Mouse (Mus musculus) midbrain, embryonic 12.5 days (tissue): ENCODE results near the gene Cux1. TPM values are rescaled to one million over a fixed set of nuclear protein-coding genes. Genes with fewer than 3 reads are reported as not detected.

ENCODE experiments used
- ATAC-seq: fragments of 200-750 bp; cut with Nextera tagmentation; 2 replicates; pipeline ENCODE4 v1.8.0; 2017; ENCODE audit warnings: low read depth, moderate TSS enrichment, moderate library complexity; ENCODE audit not compliant: low FRiP score
- H3K27ac ChIP-seq: fragments of 300-500 bp; sonication (generic); replicated peaks from 2 replicates; pipeline ENCODE4 v1.5.1; 2016; ENCODE audit warnings: mild to moderate bottlenecking
- H3K27me3 ChIP-seq: fragments of 300-500 bp; sonication (generic); 2 replicates; pipeline ENCODE4 v1.6.1; 2016; ENCODE audit warnings: mild to moderate bottlenecking
- H3K36me3 ChIP-seq: fragments of 300-500 bp; sonication (generic); 2 replicates; pipeline ENCODE4 v1.6.1; 2016
- H3K4me1 ChIP-seq: fragments of 300-500 bp; sonication (generic); 2 replicates; pipeline ENCODE4 v1.6.1; 2016
- H3K4me2 ChIP-seq: fragments of 300-500 bp; sonication (generic); replicated peaks from 2 replicates; pipeline ENCODE4 v1.6.1; 2016; ENCODE audit warnings: mild to moderate bottlenecking, moderate library complexity
- H3K4me3 ChIP-seq: fragments of 300-500 bp; sonication (generic); 2 replicates; pipeline ENCODE4 v1.5.1; 2016; ENCODE audit warnings: mild to moderate bottlenecking
- H3K9ac ChIP-seq: fragments of 300-500 bp; sonication (generic); replicated peaks from 2 replicates; pipeline ENCODE4 v1.6.1; 2016; ENCODE audit warnings: mild to moderate bottlenecking, moderate library complexity
- H3K9me3 ChIP-seq: fragments of 300-500 bp; sonication (generic); 2 replicates; pipeline ENCODE4 v1.6.1; 2016; ENCODE audit warnings: mild to moderate bottlenecking
- WGBS: fragments of 180-500 bp; shearing (Covaris S2); methylation state at CpG from one replicate; pipeline ENCODE4 v1.1.7; 2016; 5-methylcytosine and 5-hydroxymethylcytosine counted together
- polyA plus RNA-seq: library from polyadenylated mRNA; unstranded; fragments of >200 nt; fragmentation: Nextera tagmentation; extraction: Ambion mirVana; gene quantifications from 2 replicates; pipeline ENCODE4 v1.2.1, GENCODE M21; 2016

Gene Cux1
- polyA plus RNA-seq, 1 experiment from 2014 or later: 150 TPM

DNA sequence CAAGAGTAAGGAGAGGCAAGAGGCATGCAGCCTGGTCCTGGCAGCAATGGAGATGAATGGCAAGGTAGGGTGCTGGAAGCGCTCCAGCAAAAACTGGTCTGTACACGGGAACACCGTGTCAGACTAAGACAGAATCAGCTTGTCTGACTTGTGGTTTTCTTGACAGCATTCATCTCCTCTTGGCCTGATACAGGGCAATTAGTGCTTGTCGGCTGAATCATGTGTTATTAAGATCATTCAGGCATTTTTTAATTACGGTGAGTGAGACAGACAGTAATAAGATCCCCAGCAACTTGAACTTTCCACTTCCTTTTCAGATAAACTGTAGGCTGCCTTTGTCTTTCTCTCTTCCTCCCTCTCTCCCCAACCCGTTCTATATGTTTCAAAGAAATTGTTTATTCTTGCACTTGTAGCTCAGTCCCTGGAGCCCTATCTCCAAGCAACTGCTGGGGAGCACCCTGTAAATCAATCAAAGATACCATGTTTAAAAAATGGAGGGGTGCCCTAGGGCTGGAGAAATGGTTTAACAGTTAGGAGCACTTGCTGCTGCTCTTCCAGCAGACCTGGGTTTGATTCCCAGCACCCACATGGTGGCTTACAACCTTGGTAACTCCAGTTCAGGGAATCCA lies 53.1 kb downstream of the Cux1 start:
- no peak overlapping the region for H3K27ac ChIP-seq
- 78% methylated on average over 6 of the region's 6 CpGs for WGBS

DNA sequence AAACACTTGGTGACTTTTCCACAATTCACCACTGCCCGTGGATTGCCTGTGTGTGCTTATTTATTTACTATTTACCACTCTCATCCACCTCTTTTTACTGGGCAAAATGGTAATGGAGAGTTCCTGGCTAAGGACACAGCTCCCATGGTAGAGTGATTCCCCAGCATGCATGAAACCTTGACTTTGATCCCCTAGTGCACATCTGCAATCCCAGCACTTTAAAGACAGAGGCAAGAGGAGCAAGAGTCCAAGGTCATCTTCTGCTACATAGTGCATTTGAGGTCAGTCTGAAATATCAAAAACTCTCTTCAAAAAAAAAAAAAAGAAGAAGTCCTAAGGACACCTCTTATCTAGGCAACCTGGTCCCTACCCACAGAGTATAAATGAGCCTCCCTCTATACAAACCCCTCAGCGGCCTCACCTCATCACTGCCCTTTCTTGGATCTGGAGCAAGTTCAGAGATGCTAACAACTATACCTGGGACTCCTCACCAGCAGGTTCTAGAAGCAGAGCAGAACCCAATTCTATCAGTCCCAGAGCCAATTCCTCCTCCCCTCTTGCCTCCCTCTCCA lies 55.1 kb downstream of the Cux1 start:
- no peak overlapping the region for H3K9ac ChIP-seq
- no peak for ATAC-seq
- no peak overlapping the region for H3K4me2 ChIP-seq
- no peaks in the 10 kb centered on the region for H3K9me3 ChIP-seq
- no peak overlapping the region for H3K27ac ChIP-seq
- H3K4me3 ChIP-seq: no peak overlapping the region
- H3K27me3 ChIP-seq: no peaks in the 10 kb centered on the region
- H3K4me1 ChIP-seq: peaks cover 8% of the 10 kb centered on the region
- H3K36me3 ChIP-seq: 0 out of 2 replicates have a peak, but pooled peaks cover 4% of the 10 kb centered on the region
- 98% methylated on average over 2 of the region's 2 CpGs for WGBS

More for the DNA sequence above, 53.1 kb downstream of the Cux1 start:
- ATAC-seq: no peak
- Histone ChIP-seq H3K4me3 (no peak overlapping the region), H3K9me3 (no peaks in the 10 kb centered on the region), H3K4me1 (peaks cover 8% of the 10 kb centered on the region), H3K4me2 (no peak overlapping the region), H3K27me3 (no peaks in the 10 kb centered on the region), H3K36me3 (0 out of 2 replicates have a peak, but pooled peaks cover 4% of the 10 kb centered on the region), H3K9ac (no peak overlapping the region)

DNA sequence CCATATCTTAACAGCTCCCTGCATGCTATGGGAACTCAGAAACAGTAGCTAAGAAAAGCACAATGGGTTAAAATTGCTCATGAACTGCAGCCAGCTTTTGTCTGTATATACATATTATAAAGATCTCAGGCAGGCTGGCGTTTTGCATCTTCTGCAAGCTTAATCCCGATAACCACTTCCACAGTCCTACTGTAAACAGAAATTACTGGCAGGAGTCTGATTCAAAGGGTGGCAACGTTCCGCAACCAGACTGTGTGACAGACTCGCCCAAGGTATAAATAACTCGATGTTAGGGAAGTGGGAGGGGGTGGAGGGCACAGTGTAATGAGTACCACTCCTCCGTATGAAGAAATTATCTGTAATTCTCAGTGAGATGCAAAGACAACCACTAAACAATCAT lies 55.9 kb downstream of the Cux1 start:
- H3K9ac ChIP-seq: no peak overlapping the region
- no peaks in the 10 kb centered on the region for H3K9me3 ChIP-seq
- 75% methylated on average over 7 of the region's 7 CpGs for WGBS
- no peak for ATAC-seq
- H3K4me2 ChIP-seq: no peak overlapping the region
- peaks cover 8% of the 10 kb centered on the region for H3K4me1 ChIP-seq
- no peak overlapping the region for H3K4me3 ChIP-seq
- H3K27ac ChIP-seq: no peak overlapping the region
- no peaks in the 10 kb centered on the region for H3K27me3 ChIP-seq
- 0 out of 2 replicates have a peak, but pooled peaks cover 4% of the 10 kb centered on the region for H3K36me3 ChIP-seq

DNA sequence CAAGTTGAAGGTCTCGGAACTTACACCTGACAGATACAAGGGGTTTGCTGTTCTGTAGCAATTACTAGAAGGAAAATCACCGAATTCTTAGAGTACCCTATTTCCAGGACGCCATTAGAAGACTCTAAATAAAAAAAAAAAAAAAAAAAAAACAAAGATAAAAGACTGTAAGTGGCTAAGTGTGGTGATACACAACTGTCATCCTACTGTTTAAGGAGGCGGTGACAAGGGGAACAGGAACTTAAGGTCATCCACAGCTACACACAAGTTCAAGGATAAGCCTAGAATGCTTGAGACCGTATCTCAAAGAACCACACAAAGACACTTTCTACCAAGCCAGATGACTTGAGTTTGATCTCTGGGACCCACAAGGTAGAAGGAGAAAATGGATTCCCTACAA lies 56.7 kb downstream of the Cux1 start:
- H3K9ac ChIP-seq: no peak overlapping the region

DNA sequence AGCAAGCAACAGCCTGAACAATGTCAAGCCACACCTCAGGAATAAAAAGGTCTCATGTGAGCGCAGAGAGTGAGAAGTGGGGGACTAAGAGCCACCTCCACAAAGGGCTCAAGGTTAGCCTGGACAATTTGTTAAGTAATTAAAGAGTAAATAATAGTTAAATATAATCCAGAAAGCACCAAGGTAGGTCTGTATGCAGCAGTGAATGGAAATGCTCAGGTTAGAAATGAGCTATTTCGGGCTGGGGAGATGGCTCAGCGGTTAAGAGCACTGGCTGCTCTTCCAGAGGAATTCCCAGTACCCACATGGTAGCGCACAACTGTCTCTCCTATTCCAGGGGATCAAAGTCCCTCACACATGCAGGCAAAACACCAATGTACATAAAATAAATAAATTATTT lies 59.7 kb downstream of the Cux1 start:
- Histone ChIP-seq H3K4me2 (no peak overlapping the region), H3K9ac (no peak overlapping the region)
- 87% methylated on average over 4 of the region's 4 CpGs for WGBS

More for the DNA sequence above, 56.7 kb downstream of the Cux1 start:
- Histone ChIP-seq H3K36me3 (0 out of 2 replicates have a peak, but pooled peaks cover 4% of the 10 kb centered on the region), H3K9me3 (no peaks in the 10 kb centered on the region), H3K4me3 (no peak overlapping the region), H3K4me1 (peaks cover 8% of the 10 kb centered on the region), H3K27ac (no peak overlapping the region), H3K27me3 (no peaks in the 10 kb centered on the region), H3K4me2 (no peak overlapping the region)
- no peak for ATAC-seq
- WGBS: 86% methylated on average over 5 of the region's 5 CpGs

DNA sequence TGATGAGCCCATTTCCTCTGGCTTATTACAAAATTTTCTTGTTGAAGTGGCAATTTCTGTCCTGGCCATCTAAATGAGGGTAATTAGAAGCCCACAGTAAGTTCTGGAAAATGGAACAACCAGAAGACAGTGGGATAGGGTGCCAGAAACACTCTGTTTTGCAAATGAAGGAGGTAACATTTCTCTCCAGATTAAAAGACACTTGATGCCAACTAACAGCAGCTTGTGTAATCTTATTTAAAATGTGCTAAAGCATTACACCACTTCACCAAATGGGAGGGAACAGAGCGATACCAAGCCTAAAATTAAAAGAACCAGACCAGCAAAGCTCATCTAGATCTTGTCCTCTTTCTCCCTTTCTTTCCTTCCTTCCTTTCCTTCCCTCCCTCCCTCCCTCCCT lies 61.0 kb downstream of the Cux1 start:
- no peak overlapping the region for H3K4me2 ChIP-seq
- no peak overlapping the region for H3K9ac ChIP-seq
- H3K4me1 ChIP-seq: peaks cover 15% of the 10 kb centered on the region
- no peaks in the 10 kb centered on the region for H3K36me3 ChIP-seq
- no peak overlapping the region for H3K4me3 ChIP-seq
- ATAC-seq: no peak
- H3K9me3 ChIP-seq: no peaks in the 10 kb centered on the region
- no peak overlapping the region for H3K27ac ChIP-seq
- H3K27me3 ChIP-seq: no peaks in the 10 kb centered on the region
- WGBS: 83% methylated on average over 1 of the region's 1 CpGs

More for the DNA sequence above, 59.7 kb downstream of the Cux1 start:
- no peak overlapping the region for H3K27ac ChIP-seq
- H3K4me1 ChIP-seq: peaks cover 17% of the 10 kb centered on the region
- ATAC-seq: no peak
- no peaks in the 10 kb centered on the region for H3K27me3 ChIP-seq
- no peak overlapping the region for H3K4me3 ChIP-seq
- no peaks in the 10 kb centered on the region for H3K9me3 ChIP-seq
- H3K36me3 ChIP-seq: no peaks in the 10 kb centered on the region

GRCm38 (mm10) chr5:136502491-136503086 lies 64.7 kb downstream of the Cux1 start:
- H3K4me3 ChIP-seq: no peak overlapping the region
- 68% methylated on average over 5 of the region's 5 CpGs for WGBS
- H3K27ac ChIP-seq: no peak overlapping the region
- no peak overlapping the region for H3K9ac ChIP-seq
- no peaks in the 10 kb centered on the region for H3K27me3 ChIP-seq
- H3K4me1 ChIP-seq: peaks cover 34% of the 10 kb centered on the region
- no peak for ATAC-seq
- no peak overlapping the region for H3K4me2 ChIP-seq
- H3K36me3 ChIP-seq: no peaks in the 10 kb centered on the region
- no peaks in the 10 kb centered on the region for H3K9me3 ChIP-seq

- Histone ChIP-seq H3K27ac (no peak overlapping the region), H3K4me1 (peaks cover 34% of the 10 kb centered on the region), H3K36me3 (no peaks in the 10 kb centered on the region), H3K9ac (no peak overlapping the region), H3K27me3 (no peaks in the 10 kb centered on the region), H3K4me3 (no peak overlapping the region), H3K4me2 (no peak overlapping the region), H3K9me3 (no peaks in the 10 kb centered on the region)
- WGBS: 71% methylated on average over 6 of the region's 6 CpGs
- no peak for ATAC-seq
Observed at GRCm38 (mm10) chr5:136500307-136500871, 66.9 kb downstream of the Cux1 start.

GRCm38 (mm10) chr5:136499316-136499715 lies 68.0 kb downstream of the Cux1 start:
- Histone ChIP-seq H3K36me3 (no peaks in the 10 kb centered on the region), H3K9me3 (no peaks in the 10 kb centered on the region), H3K4me1 (peaks cover 29% of the 10 kb centered on the region), H3K4me3 (no peak overlapping the region), H3K4me2 (no peak overlapping the region), H3K9ac (no peak overlapping the region), H3K27ac (no peak overlapping the region), H3K27me3 (no peaks in the 10 kb centered on the region)
- WGBS: 88% methylated on average over 2 of the region's 2 CpGs
- ATAC-seq: no peak

DNA sequence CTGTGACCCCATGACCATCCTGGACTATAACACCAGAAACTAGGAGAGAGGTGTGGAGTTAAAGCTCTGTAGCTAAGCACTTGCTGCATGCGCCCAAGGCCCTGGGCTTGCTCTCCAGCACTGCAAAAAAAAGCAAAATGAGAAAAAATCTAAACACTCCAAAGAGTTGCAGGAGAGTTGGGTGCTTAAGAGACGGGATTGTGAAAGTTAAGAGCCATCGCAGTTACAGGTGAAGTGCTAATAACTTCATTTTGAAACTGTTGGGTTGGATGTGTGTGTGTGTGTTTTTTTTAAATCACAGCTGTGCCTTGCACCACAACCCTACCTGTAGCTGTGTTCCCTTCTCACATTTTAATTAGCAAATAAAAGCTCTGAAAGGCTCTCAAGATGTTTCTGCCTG lies 68.5 kb downstream of the Cux1 start:
- Histone ChIP-seq H3K36me3 (no peaks in the 10 kb centered on the region), H3K27me3 (no peaks in the 10 kb centered on the region), H3K9ac (no peak overlapping the region), H3K27ac (no peak overlapping the region), H3K4me1 (peaks cover 29% of the 10 kb centered on the region), H3K4me3 (no peak overlapping the region), H3K9me3 (no peaks in the 10 kb centered on the region), H3K4me2 (no peak overlapping the region)
- 94% methylated on average over 3 of the region's 3 CpGs for WGBS
- no peak for ATAC-seq

DNA sequence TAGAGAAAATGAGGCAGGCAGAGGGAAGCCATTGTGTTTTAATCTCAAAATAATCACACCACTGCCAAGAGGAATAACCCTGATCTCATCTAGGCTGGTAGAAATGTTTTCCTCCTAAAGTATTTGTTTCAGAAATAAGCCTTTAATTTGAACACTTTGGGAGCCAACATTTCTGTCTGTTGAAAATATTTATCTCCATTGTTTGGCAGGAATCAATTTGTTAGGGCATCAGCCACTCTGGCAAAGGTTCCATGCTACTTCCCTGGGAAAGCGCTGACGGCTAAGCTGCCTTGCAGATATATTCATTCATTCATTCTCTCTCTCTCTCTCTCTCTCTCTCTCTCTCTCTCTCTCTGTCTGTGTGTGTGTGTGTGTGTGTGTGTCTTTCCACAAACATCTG lies 70.0 kb downstream of the Cux1 start:
- no peak overlapping the region for H3K4me3 ChIP-seq
- no peak for ATAC-seq
- WGBS: 90% methylated on average over 2 of the region's 2 CpGs

DNA sequence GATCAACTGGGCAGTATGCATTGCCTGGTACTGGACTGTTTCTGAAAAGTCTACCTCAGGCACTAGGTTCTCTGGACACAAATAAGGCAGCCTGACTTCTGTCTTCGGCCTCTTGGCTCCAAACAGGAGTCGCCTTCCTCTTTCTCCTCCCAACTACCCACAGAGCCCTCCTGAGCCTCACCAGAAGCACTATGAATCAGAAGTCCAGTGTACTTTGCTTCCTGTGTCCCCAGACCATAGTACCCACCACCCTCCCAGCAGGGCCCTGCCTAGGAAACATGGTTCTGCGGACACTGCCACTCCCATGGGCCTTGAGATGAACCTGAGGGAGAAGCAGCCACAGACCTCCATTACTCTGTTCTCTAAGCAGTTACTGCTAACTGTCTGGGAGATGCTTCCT lies 71.7 kb downstream of the Cux1 start:
- peaks cover 22% of the 10 kb centered on the region for H3K4me1 ChIP-seq
- H3K36me3 ChIP-seq: no peaks in the 10 kb centered on the region
- H3K27me3 ChIP-seq: no peaks in the 10 kb centered on the region
- no peak overlapping the region for H3K4me2 ChIP-seq
- no peaks in the 10 kb centered on the region for H3K9me3 ChIP-seq
- no peak overlapping the region for H3K27ac ChIP-seq
- WGBS: 85% methylated on average over 3 of the region's 3 CpGs
- H3K4me3 ChIP-seq: no peak overlapping the region
- ATAC-seq: no peak
- H3K9ac ChIP-seq: no peak overlapping the region

More for the DNA sequence above, 70.0 kb downstream of the Cux1 start:
- H3K36me3 ChIP-seq: no peaks in the 10 kb centered on the region
- no peak overlapping the region for H3K4me2 ChIP-seq
- no peaks in the 10 kb centered on the region for H3K9me3 ChIP-seq
- peaks cover 24% of the 10 kb centered on the region for H3K4me1 ChIP-seq
- no peaks in the 10 kb centered on the region for H3K27me3 ChIP-seq
- no peak overlapping the region for H3K27ac ChIP-seq
- no peak overlapping the region for H3K9ac ChIP-seq
